Mouse (Mus musculus): ENCODE data around the gene Pde3b. TPM values are rescaled to one million over a fixed set of nuclear protein-coding genes. Genes with fewer than 3 reads are reported as not detected.

The Pde3b gene
- total and polyA plus RNA-seq, 3 experiments, result 17.9 to 40.0 (median 26.0) TPM

DNA sequence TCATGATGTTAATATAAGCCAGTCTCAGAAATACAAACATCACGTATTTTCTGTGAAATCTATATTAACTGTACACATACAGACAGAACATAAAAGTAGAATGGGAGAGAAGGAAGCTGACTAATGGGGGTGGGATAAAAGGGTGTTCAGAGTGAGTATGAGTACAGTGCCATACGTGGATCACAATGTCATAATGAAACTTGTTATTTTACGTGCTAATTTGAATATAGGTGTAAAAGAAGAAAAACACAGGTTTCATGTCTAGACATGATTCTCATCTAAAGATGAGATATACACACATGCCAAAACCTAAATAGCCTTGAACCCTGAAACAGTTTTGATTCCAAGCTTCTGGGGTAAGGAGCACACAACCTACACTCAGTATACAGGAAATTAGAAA, 51.3 kb downstream of the Pde3b start (continued):
- peak; percentile 93 for TF ChIP-seq JUND (conservative IDR thresholded peaks at IDR 0.05; ENCODE audit: low read depth, low read length)
- peak; percentile 93 for TF ChIP-seq MEF2A (IDR thresholded peaks at IDR 0.05; ENCODE audit: borderline replicate concordance, low read depth, low read length)
- TF ChIP-seq CHD1 (IDR thresholded peaks at IDR 0.05; ENCODE audit: low read depth, low read length), result no peak
- 0 out of 2 replicates have a peak, but pooled peaks have one; percentile 38 for TF ChIP-seq TBP (conservative IDR thresholded peaks at IDR 0.05; ENCODE audit: low read depth, low read length)
- TF ChIP-seq NRF1 (IDR thresholded peaks at IDR 0.05; ENCODE audit: low read depth, low read length), result no peak

DNA sequence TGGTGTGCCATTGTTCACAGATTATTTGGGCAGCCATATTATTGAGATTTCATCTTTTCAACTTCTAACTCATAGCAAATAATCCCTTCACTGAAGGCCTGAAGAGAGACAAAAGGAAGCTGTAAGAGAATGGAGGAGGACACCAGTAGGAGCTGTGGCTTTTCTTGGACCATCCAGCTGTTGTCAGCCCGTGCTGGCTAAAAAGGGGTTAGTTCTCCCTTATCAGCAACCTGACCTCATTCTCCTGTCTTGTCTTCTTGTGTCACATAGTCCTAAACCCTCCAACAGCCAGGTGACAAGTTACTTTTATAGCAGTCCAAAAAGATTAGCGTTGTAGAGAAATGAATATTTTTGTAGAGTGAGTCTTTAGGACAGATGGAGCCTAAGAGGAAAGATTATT, 57.4 kb downstream of the Pde3b start:
- H3K27me3 ChIP-seq (replicated peaks), result no peaks in the 10 kb centered on the region
- H3K36me3 ChIP-seq (replicated peaks in 1 of 2; ENCODE audit: control insufficient read depth in 1 of 2, insufficient read depth in 1 of 2, low read length in 1 of 2), result peaks cover 0 to 2% of the 10 kb centered on the region in 2 experiments
- dilution Hi-C loops (cut with MboI; ENCODE audit: extremely low pct_ligation_motif_present, extremely low pct_unique_long_range_greater_than_20kb, low sequenced_read_pairs), result no loop called here
- peaks cover 5 to 25% of the 10 kb centered on the region in 2 experiments; a peak in 3 of 4 replicates for H3K4me1 ChIP-seq (ENCODE audit: control insufficient read depth in 1 of 2, insufficient read depth in 2 of 2)
- H3K27ac ChIP-seq (ENCODE audit: insufficient read depth, low read depth), result peak overlapping the region; percentile 24; the same call in 1 of the 2 replicates
- H3K79me2 ChIP-seq (replicated peaks; ENCODE audit: control insufficient read depth, extremely low read depth, insufficient read depth, poor library complexity, severe bottlenecking), result peaks cover 17% of the 10 kb centered on the region
- peak overlapping the region; percentile 14; the same call in 1 of the 2 replicates for H3K9ac ChIP-seq (ENCODE audit: insufficient read depth, low read depth)
- H3K4me2 ChIP-seq (ENCODE audit: insufficient read depth, low read depth, poor library complexity, severe bottlenecking), result no peak overlapping the region
- DNase-seq (ENCODE audit: extremely low read depth), result no peak
- in situ Hi-C loops (cut with MboI; ENCODE audit: low pct_ligation_motif_present, low pct_unique_long_range_greater_than_20kb, low sequenced_read_pairs), result no loop called here
- TF ChIP-seq ETS1 (conservative IDR thresholded peaks at IDR 0.05; ENCODE audit: low read depth, low read length) (peak; percentile 30; the same call in 1 of the 2 replicates), SIN3A (IDR thresholded peaks at IDR 0.05; ENCODE audit: low read length) (no peak), JUND (conservative IDR thresholded peaks at IDR 0.05; ENCODE audit: low read depth, low read length) (no peak), IRF4 (IDR thresholded peaks at IDR 0.05; ENCODE audit: low read depth, low read length) (no peak), ZKSCAN1 (IDR thresholded peaks at IDR 0.05; ENCODE audit: borderline replicate concordance, low read depth, low read length) (no peak), MEF2A (IDR thresholded peaks at IDR 0.05; ENCODE audit: borderline replicate concordance, low read depth, low read length) (no peak), USF2 (conservative IDR thresholded peaks at IDR 0.05; ENCODE audit: low read depth, low read length) (no peak), BHLHE40 (IDR thresholded peaks at IDR 0.05; ENCODE audit: low read depth, low read length) (peak; percentile 60), NRF1 (IDR thresholded peaks at IDR 0.05; ENCODE audit: low read depth, low read length) (no peak), POLR2A (IDR thresholded peaks at IDR 0.05; ENCODE audit: low read depth, low read length) (no peak), MXI1 (IDR thresholded peaks at IDR 0.05; ENCODE audit: low read depth, low read length) (no peak), RCOR1 (conservative IDR thresholded peaks at IDR 0.05; ENCODE audit: low read depth, low read length) (no peak), CHD2 (IDR thresholded peaks at IDR 0.05; ENCODE audit: low read length) (no peak), RAD21 (IDR thresholded peaks at IDR 0.05; ENCODE audit: low read depth, low read length) (no peak), MYC (IDR thresholded peaks at IDR 0.05; ENCODE audit: low read depth, low read length) (no peak), TCF12 (IDR thresholded peaks at IDR 0.05; ENCODE audit: low read depth, low read length) (no peak), MAZ (IDR thresholded peaks at IDR 0.05; ENCODE audit: low read depth, low read length) (no peak)
- H3K9me3 ChIP-seq (replicated peaks; ENCODE audit: low read length), result peaks cover 1% of the 10 kb centered on the region
- H3K4me3 ChIP-seq (replicated peaks in 1 of 3; ENCODE audit: low read depth in 2 of 3, low read length in 2 of 3, poor library complexity in 1 of 3), result no peak overlapping the region

All from CH12.LX (cell line).